Mouse (Mus musculus) heart, adult 2 months (tissue): Measurements from ENCODE around the gene Vmn1r183.

Source experiments
- CTCF ChIP-seq: fragments of 200-600 bp; IDR thresholded peaks from 2 replicates; pipeline ENCODE4 v1.8.1; 2022; ENCODE audit warnings: antibody characterized with exemption, mild to moderate bottlenecking, moderate library complexity
- EP300 ChIP-seq: fragments of 200-500 bp; IDR thresholded peaks from 2 replicates; pipeline ENCODE4 v1.6.1; 2011; ENCODE audit warnings: low read depth, low read length, control low read depth; ENCODE audit not compliant: insufficient read depth
- POLR2A ChIP-seq: fragments of 200-500 bp; IDR thresholded peaks from 2 replicates; pipeline ENCODE4 v1.6.1; 2011; ENCODE audit warnings: mild to moderate bottlenecking, low read depth, low read length, control low read depth; ENCODE audit not compliant: insufficient read depth

DNA sequence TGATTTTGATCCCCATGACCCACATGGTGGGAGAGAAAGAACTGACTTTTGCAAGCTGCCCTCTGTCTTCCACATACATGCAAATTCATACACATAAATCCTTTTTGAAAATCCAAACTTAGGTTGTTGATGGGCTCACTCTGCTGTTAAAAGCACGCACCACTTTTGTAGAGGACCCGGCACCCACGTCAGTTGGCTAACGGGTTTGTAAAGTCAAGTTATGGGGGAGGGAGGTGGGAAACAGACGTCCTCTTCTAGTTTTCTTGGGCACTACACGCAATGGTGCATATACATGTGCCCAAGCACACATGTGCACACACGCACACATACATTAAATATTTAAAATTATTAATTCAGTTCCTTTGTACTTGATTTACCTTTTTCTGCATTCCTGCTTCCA lies 57.8 kb downstream of the Vmn1r183 start:
- TF ChIP-seq EP300, result no peak
- no peak for TF ChIP-seq CTCF
- no peak for TF ChIP-seq POLR2A
